Mouse (Mus musculus) gastrocnemius, adult 18-20 months (tissue): ENCODE measurements around the gene Adm. TPM values are rescaled to one million over a fixed set of nuclear protein-coding genes. Genes with fewer than 3 reads are reported as not detected.

ENCODE experiments used
- DNase-seq: peaks from one replicate; pipeline ENCODE4 v3.0.0; 2021; ENCODE audit warnings: low spot score
- total RNA-seq, 2 experiments: library from RNA; stranded (reverse); gene quantifications; 2 replicates each; pipeline ENCODE4 v1.2.3; 2021

The Adm gene
- total RNA-seq, 2 experiments from 2014 or later = 2.9 to 4.0 TPM

- DNase-seq = no peak
Observed at GRCm38 (mm10) chr7:110658378-110658928, 31.0 kb downstream of the Adm start.

GRCm38 (mm10) chr7:110666537-110666936 is 39.1 kb downstream of the Adm start:
- no peak for DNase-seq

DNA sequence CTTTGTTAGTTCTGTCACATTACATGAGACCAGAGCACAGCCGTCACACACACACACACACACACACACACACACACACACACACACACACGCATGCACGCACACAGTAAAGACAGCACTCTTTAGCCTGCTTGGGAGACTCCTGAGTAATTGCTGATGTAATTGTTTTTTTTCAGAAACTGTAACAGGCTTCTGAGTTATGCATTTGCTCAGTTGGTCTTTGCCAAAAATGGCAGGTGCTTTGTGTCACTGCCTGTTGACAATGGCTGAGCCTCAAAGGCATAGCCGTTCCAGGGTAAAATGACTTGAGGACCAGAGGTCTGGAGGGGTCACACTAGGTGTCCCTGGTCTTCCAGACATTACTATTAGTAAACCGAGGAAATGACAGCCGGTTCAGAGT is 40.8 kb downstream of the Adm start:
- no peak for DNase-seq

- no peak for DNase-seq
Observed at GRCm38 (mm10) chr7:110668756-110669155, 41.3 kb downstream of the Adm start.

GRCm38 (mm10) chr7:110671121-110671680 is 43.7 kb downstream of the Adm start:
- DNase-seq = no peak

Other genes starting within 250 kb of the Adm start
- 1 to 10 TPM; 9.1 to 9.3 TPM for gene Sbf2, start 12.7 kb upstream of the Adm start, total RNA-seq
- 10 to 100 TPM; 10.8 to 15.2 TPM for gene Ampd3, start 140.5 kb downstream of the Adm start, total RNA-seq
- gene Rnf141, start 216.8 kb downstream of the Adm start, total RNA-seq = 10 to 100 TPM; 19.3 to 23.7 TPM
- 1 to 10 TPM; 3.9 to 6.5 TPM for gene Lyve1, start 235.6 kb downstream of the Adm start, total RNA-seq